In genomic region chr17:75705357-75705756, GRCm38 (mm10) we compare ENCODE assay signal across 22 mouse cellular contexts.
DNase-seq lines count a peak whose midpoint lies in the region; ATAC-seq and TF ChIP-seq lines count a peak whose summit lies in the region.
"Had no signal": no experiment of that assay in that cellular context is flagged by ENCODE, and none has a peak within 500 bp of the region (broad histone marks: within the 10 kb centered on the region; RNA-seq: fewer than 3 reads in every experiment).

No protein-coding gene starts in this region.

- H3K9me3 ChIP-seq in kidney, embryonic 14.5 days (ENCODE audit: control insufficient read depth, low read length) = no peaks in the 10 kb centered on the region
- H3K9me3 ChIP-seq in kidney, embryonic 15.5 days (replicated peaks) = no peaks in the 10 kb centered on the region
- H3K9me3 ChIP-seq in kidney, embryonic 16.5 days (ENCODE audit: low read length) = no peaks in the 10 kb centered on the region
- H3K9me3 ChIP-seq in kidney, postnatal 0 days (replicated peaks; ENCODE audit: low read length) = no peaks in the 10 kb centered on the region
- H3K9me3 ChIP-seq: G1E had no signal

- H3K4me1 ChIP-seq in kidney, embryonic 14.5 days (ENCODE audit: control insufficient read depth, insufficient read depth, low read length) = no peaks in the 10 kb centered on the region
- peaks cover 12% of the 10 kb centered on the region for H3K4me1 ChIP-seq in kidney, embryonic 15.5 days
- peaks cover 8% of the 10 kb centered on the region for H3K4me1 ChIP-seq in kidney, embryonic 16.5 days (ENCODE audit: insufficient read depth, low read length)
- H3K4me1 ChIP-seq in kidney, postnatal 0 days (replicated peaks; ENCODE audit: insufficient read depth, low read length) = no peaks in the 10 kb centered on the region

- no peak overlapping the region for H3K9ac ChIP-seq in kidney, embryonic 14.5 days (ENCODE audit: low read depth, low read length)
- no peak overlapping the region for H3K9ac ChIP-seq in kidney, embryonic 15.5 days
- H3K9ac ChIP-seq in kidney, embryonic 16.5 days (replicated peaks; ENCODE audit: low read length) = no peak overlapping the region
- H3K9ac ChIP-seq in kidney, postnatal 0 days (ENCODE audit: low read depth, low read length) = no peak overlapping the region

- no peak for TF ChIP-seq CTCF in kidney, postnatal 0 days (IDR thresholded peaks at IDR 0.05; ENCODE audit: low read depth)

- no peak for DNase-seq in kidney, adult 11 months
- DNase-seq in kidney, postnatal 10 days = no peak
- DNase-seq in kidney, adult 9 months = no peak
- DNase-seq in kidney, postnatal 0 days (ENCODE audit: low spot score) = peak; percentile 8
- DNase-seq in kidney, adult 18-20 months = no peak
- DNase-seq: adrenal gland, adult 2 months; adrenal gland, adult 8-10 months; adrenal gland, postnatal 10 days; adrenal gland, postnatal 14 days; adrenal gland, postnatal 25 days; adrenal gland, postnatal 36 days; B cell, adult 2 months; cerebellum, adult 11 months; cerebellum, adult 11-12 months had no signal

- H3K36me3 ChIP-seq in kidney, embryonic 14.5 days (ENCODE audit: control insufficient read depth, insufficient read depth, low read length) = no peaks in the 10 kb centered on the region
- H3K36me3 ChIP-seq in kidney, embryonic 15.5 days = no peaks in the 10 kb centered on the region
- H3K36me3 ChIP-seq in kidney, embryonic 16.5 days (ENCODE audit: insufficient read depth, low read length) = no peaks in the 10 kb centered on the region
- H3K36me3 ChIP-seq in kidney, postnatal 0 days (ENCODE audit: insufficient read depth, low read length) = no peaks in the 10 kb centered on the region
- H3K36me3 ChIP-seq: G1E had no signal

- WGBS in kidney, embryonic 14.5 days = 74% methylated on average over 2 of the region's 2 CpGs
- WGBS in kidney, embryonic 15.5 days = 71% methylated on average over 2 of the region's 2 CpGs
- 70% methylated on average over 2 of the region's 2 CpGs for WGBS in kidney, embryonic 16.5 days
- 68% methylated on average over 2 of the region's 2 CpGs for WGBS in kidney, postnatal 0 days

- H3K27ac ChIP-seq in kidney, embryonic 14.5 days (ENCODE audit: low read depth, low read length) = no peak overlapping the region
- no peak overlapping the region for H3K27ac ChIP-seq in kidney, embryonic 15.5 days
- H3K27ac ChIP-seq in kidney, embryonic 16.5 days (ENCODE audit: low read length) = no peak overlapping the region
- H3K27ac ChIP-seq in kidney, postnatal 0 days = no peak overlapping the region

- no peaks in the 10 kb centered on the region for H3K27me3 ChIP-seq in kidney, embryonic 14.5 days (ENCODE audit: control insufficient read depth, insufficient read depth, low read length)
- H3K27me3 ChIP-seq in kidney, embryonic 15.5 days = no peaks in the 10 kb centered on the region
- H3K27me3 ChIP-seq in kidney, embryonic 16.5 days (ENCODE audit: insufficient read depth, low read length) = no peaks in the 10 kb centered on the region
- H3K27me3 ChIP-seq in kidney, postnatal 0 days (ENCODE audit: insufficient read depth, low read length) = no peaks in the 10 kb centered on the region
- H3K27me3 ChIP-seq: CH12.LX had no signal

- ATAC-seq in kidney, embryonic 14.5 days (ENCODE audit: low FRiP score, low TSS enrichment) = peak; percentile 52
- ATAC-seq in kidney, embryonic 15.5 days (replicated peaks; ENCODE audit: low FRiP score) = peak; percentile 63; the same call in 1 of the 2 replicates
- peak; percentile 76; the same call in 1 of the 2 replicates for ATAC-seq in kidney, embryonic 16.5 days (ENCODE audit: low FRiP score, low TSS enrichment)
- ATAC-seq in kidney, postnatal 0 days (replicated peaks; ENCODE audit: low FRiP score, low read depth) = no peak
- ATAC-seq: activated CD4-positive, CD25-positive, alpha-beta regulatory T cell, adult 4 months; CD4-positive, CD25-positive, alpha-beta regulatory T cell, adult 4 months; Patski had no signal

- no peak overlapping the region for H3K4me2 ChIP-seq in kidney, embryonic 14.5 days (replicated peaks; ENCODE audit: low read depth, low read length)
- no peak overlapping the region for H3K4me2 ChIP-seq in kidney, embryonic 15.5 days
- H3K4me2 ChIP-seq in kidney, embryonic 16.5 days (replicated peaks; ENCODE audit: low read depth, low read length) = no peak overlapping the region
- H3K4me2 ChIP-seq in kidney, postnatal 0 days (ENCODE audit: low read length) = no peak overlapping the region

- no peak overlapping the region for H3K4me3 ChIP-seq in kidney, embryonic 14.5 days (ENCODE audit: low read length)
- no peak overlapping the region for H3K4me3 ChIP-seq in kidney, embryonic 15.5 days (replicated peaks)
- no peak overlapping the region for H3K4me3 ChIP-seq in kidney, embryonic 16.5 days (ENCODE audit: low read length)
- no peak overlapping the region for H3K4me3 ChIP-seq in kidney, postnatal 0 days (replicated peaks; ENCODE audit: low read depth, low read length)
